Mouse (Mus musculus) bone marrow, adult 2 months (tissue): ENCODE results near the gene Dnajb6.

ENCODE experiments used
- CTCF ChIP-seq: fragments of 200-500 bp; IDR thresholded peaks from 2 replicates; pipeline ENCODE4 v1.5.1; 2011; ENCODE audit warnings: low read length, control low read depth; ENCODE audit not compliant: control insufficient read depth, insufficient read depth
- POLR2A ChIP-seq: fragments of 200-500 bp; IDR thresholded peaks from 2 replicates; pipeline ENCODE4 v1.6.1; 2011; ENCODE audit warnings: low read depth, mild to moderate bottlenecking, control low read depth, low read length, borderline replicate concordance; ENCODE audit not compliant: control insufficient read depth

GRCm38 (mm10) chr5:29808940-29809339 is 73.5 kb downstream of the Dnajb6 start:
- TF ChIP-seq CTCF (no peak), POLR2A (no peak)
